Mouse (Mus musculus) frontal cortex, postnatal 36 days (tissue): ENCODE measurements at regions not wholly inside any gene's neighbourhood (a gene's known extent, or its start where the extent isn't known, plus 50 kb on each side); places are given as distances from the start of the nearest gene placed in this dataset.

Experiments
- DNase-seq, 2 experiments: peaks; one replicate each; pipeline ENCODE4 v3.0.0; 2022; ENCODE audit warnings: low spot score in 2 of 2

- DNase-seq, result no peak
Measured at GRCm38 (mm10) chr12:109881108-109881507, 281.0 kb upstream of the Rtl1 start.

- DNase-seq, result no peak
Measured at GRCm38 (mm10) chr12:109891206-109891605, 291.1 kb upstream of the Rtl1 start.

GRCm38 (mm10) chr12:109892834-109893233 is 292.7 kb upstream of the Rtl1 start:
- DNase-seq, result no peak

- DNase-seq, result peak in 1 of 2 experiments; percentile 12
Measured at GRCm38 (mm10) chr12:109893657-109894056, 293.5 kb upstream of the Rtl1 start.

GRCm38 (mm10) chr12:109895389-109895788 is 295.3 kb upstream of the Rtl1 start:
- DNase-seq, result no peak

- DNase-seq, result no peak
Measured at GRCm38 (mm10) chr12:109896397-109896796, 296.3 kb upstream of the Rtl1 start.

GRCm38 (mm10) chr12:109896906-109897305 is 296.8 kb upstream of the Rtl1 start:
- no peak for DNase-seq

- DNase-seq, result no peak
Measured at GRCm38 (mm10) chr12:109897861-109898385, 297.8 kb upstream of the Rtl1 start.

- DNase-seq, result no peak
Measured at GRCm38 (mm10) chr12:109899420-109899819, 299.3 kb upstream of the Rtl1 start.

GRCm38 (mm10) chr12:109910966-109911495 is 310.9 kb upstream of the Rtl1 start:
- DNase-seq, result peak in 1 of 2 experiments; percentile 16

GRCm38 (mm10) chr12:109911506-109911905 is 311.4 kb upstream of the Rtl1 start:
- no peak for DNase-seq

- no peak for DNase-seq
Measured at GRCm38 (mm10) chr12:109917761-109918160, 317.6 kb upstream of the Rtl1 start.

- DNase-seq, result no peak
Measured at GRCm38 (mm10) chr12:109918901-109919300, 318.8 kb upstream of the Rtl1 start.

GRCm38 (mm10) chr12:109922111-109922510 is 322.0 kb upstream of the Rtl1 start:
- no peak for DNase-seq

- DNase-seq, result peak; percentile 8 to 15
Measured at GRCm38 (mm10) chr12:109925866-109926265, 325.7 kb upstream of the Rtl1 start.

- DNase-seq, result no peak
Measured at GRCm38 (mm10) chr12:109926643-109927042, 326.5 kb upstream of the Rtl1 start.

GRCm38 (mm10) chr12:109946179-109946578 is 332.7 kb upstream of the Dio3 start:
- no peak for DNase-seq

- DNase-seq, result no peak
Measured at GRCm38 (mm10) chr12:109946936-109947335, 331.9 kb upstream of the Dio3 start.

- no peak for DNase-seq
Measured at GRCm38 (mm10) chr12:109947886-109948433, 330.9 kb upstream of the Dio3 start.

- no peak for DNase-seq
Measured at GRCm38 (mm10) chr12:109948434-109948984, 330.4 kb upstream of the Dio3 start.

GRCm38 (mm10) chr12:109949231-109949965 is 329.5 kb upstream of the Dio3 start:
- no peak for DNase-seq

GRCm38 (mm10) chr12:109950632-109951031 is 328.2 kb upstream of the Dio3 start:
- DNase-seq, result no peak

GRCm38 (mm10) chr12:109951473-109951872 is 327.4 kb upstream of the Dio3 start:
- no peak for DNase-seq
